Mouse (Mus musculus) E14TG2a.4 (cell line): ENCODE measurements around the gene Casc3.

ENCODE experiments used
- H3K27me3 ChIP-seq: 2 replicates; pipeline ENCODE4 v1.6.1; 2014; ENCODE audit warnings: low read length, control low read depth; ENCODE audit not compliant: insufficient read depth
- H3K36me3 ChIP-seq: 2 replicates; pipeline ENCODE4 v1.6.1; 2014; ENCODE audit warnings: low read length, control low read depth; ENCODE audit not compliant: insufficient read depth
- H3K4me1 ChIP-seq: replicated peaks from 2 replicates; pipeline ENCODE4 v1.6.1; 2014; ENCODE audit warnings: low read depth, low read length, control low read depth
- H3K4me3 ChIP-seq: replicated peaks from 2 replicates; pipeline ENCODE4 v1.5.1; 2014; ENCODE audit warnings: mild to moderate bottlenecking, low read length
- H3K9me3 ChIP-seq: 2 replicates; pipeline ENCODE4 v1.6.1; 2014; ENCODE audit warnings: low read length, control low read depth
- CTCF ChIP-seq: conservative IDR thresholded peaks from 2 replicates; pipeline ENCODE4 v1.5.1; 2014; ENCODE audit warnings: low read length
- NANOG ChIP-seq: IDR thresholded peaks from 2 replicates; pipeline ENCODE4 v1.6.1; 2014; ENCODE audit warnings: borderline replicate concordance, low read length, mixed read lengths
- POU5F1 ChIP-seq: IDR thresholded peaks from 2 replicates; pipeline ENCODE4 v1.6.1; 2014; ENCODE audit warnings: low read length, borderline replicate concordance

Gene Casc3

DNA sequence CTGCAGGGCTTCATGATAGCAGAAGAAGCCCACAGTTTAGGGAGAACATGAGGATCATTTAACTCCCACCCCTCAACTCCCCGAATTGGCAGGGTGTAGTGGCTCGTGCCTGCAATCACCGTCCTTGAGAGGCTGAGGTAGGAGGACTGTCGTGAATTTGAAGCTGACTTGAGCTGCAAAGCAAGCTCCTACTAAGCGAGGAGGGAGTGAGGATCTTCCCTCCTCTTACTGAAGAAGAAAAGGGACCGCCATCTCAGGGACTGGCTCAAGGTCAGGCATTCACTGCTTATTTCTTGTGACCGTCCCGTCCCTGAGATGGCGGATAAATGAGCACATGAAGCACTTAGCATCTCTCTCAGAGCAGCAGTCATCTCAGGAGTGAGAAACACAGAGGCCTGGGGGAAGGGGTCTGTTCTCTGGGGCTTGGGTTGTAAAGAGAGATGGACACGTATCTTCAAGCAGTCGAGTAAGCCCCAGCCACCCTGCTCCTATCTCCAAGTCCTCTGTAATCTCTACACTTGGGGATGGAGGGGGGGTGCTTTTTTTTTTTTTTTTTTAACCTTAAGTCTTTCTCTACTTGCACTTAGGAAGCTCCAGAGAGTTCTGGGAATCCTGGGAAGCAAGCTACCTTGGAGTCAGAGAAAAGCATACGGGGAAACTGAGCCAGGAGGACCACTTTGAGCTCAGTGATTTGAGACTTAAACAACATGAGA, 28.5 kb upstream of the Casc3 start:
- H3K36me3 ChIP-seq, result peaks cover 15% of the 10 kb centered on the region
- TF ChIP-seq NANOG (no peak), POU5F1 (no peak), CTCF (no peak)
- H3K4me3 ChIP-seq, result peak overlapping the region; percentile 79
- peaks cover 77% of the 10 kb centered on the region for H3K4me1 ChIP-seq
- no peaks in the 10 kb centered on the region for H3K9me3 ChIP-seq
- peaks cover 23% of the 10 kb centered on the region for H3K27me3 ChIP-seq

DNA sequence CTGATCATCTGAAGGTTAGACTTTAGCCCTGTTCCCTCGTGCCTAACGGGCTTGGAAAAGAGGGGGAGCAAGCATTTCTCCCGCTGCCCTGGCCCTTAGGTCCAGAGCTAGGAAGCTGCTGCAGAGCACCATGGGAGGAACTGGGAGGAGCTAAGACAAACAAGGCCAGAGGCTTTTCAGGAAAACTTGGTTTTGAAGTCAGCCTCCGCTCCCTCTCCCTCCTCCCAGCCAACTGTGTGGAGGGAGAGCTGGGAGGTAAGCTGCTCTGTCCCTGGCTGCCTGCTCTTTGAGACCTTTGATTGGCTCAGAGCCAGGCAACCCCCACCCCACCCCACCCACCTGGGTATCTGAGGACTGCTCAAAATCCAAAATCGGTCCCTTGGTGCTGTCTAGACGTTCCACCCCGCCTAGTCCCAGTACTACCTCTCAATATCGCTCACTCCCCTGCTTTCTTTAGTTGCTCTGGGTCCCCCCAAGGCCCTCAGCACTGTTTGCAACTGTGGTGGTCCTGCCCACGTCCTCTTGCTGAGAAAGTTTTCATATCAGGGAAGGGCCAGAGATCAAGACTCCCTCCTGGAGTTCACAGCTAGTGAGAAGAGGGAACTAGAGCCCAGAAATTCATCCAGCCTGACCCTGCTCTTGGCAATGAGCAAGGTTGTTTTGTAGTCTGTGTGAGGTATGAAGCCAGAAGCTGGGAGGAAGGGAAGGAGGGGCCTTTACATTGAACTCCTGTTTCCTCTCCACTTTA, 27.7 kb upstream of the Casc3 start:
- Histone ChIP-seq H3K27me3 (peaks cover 28% of the 10 kb centered on the region), H3K36me3 (peaks cover 7% of the 10 kb centered on the region), H3K4me3 (peak overlapping the region; percentile 79), H3K4me1 (peaks cover 83% of the 10 kb centered on the region), H3K9me3 (no peaks in the 10 kb centered on the region)
- TF ChIP-seq CTCF, result no peak
- TF ChIP-seq POU5F1, result no peak
- no peak for TF ChIP-seq NANOG

DNA sequence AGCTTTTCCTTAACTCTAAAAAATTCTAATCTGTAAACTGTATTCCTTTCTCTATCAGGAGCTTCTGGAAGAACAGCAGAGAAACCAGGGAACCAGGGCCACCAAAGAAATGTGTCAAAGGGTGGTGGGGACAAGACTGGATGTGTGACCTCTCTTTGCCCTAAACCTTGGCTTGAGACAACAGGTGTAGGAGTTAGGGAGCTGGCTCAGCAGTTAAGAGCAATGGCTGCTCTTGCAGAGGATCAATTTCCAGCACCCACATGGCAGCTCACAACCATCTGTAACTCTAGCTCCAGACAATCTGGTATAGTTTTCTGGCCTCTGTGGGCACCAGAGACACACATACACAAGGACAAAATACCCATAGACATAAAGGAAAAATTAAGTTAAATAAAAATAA, 26.8 kb upstream of the Casc3 start:
- H3K27me3 ChIP-seq, result peaks cover 24% of the 10 kb centered on the region
- no peak for TF ChIP-seq CTCF
- no peak for TF ChIP-seq POU5F1
- no peak for TF ChIP-seq NANOG
- peaks cover 87% of the 10 kb centered on the region for H3K4me1 ChIP-seq
- 0 out of 2 replicates have a peak, but pooled peaks cover under 1% of the 10 kb centered on the region for H3K36me3 ChIP-seq
- H3K4me3 ChIP-seq, result no peak overlapping the region
- H3K9me3 ChIP-seq, result no peaks in the 10 kb centered on the region

DNA sequence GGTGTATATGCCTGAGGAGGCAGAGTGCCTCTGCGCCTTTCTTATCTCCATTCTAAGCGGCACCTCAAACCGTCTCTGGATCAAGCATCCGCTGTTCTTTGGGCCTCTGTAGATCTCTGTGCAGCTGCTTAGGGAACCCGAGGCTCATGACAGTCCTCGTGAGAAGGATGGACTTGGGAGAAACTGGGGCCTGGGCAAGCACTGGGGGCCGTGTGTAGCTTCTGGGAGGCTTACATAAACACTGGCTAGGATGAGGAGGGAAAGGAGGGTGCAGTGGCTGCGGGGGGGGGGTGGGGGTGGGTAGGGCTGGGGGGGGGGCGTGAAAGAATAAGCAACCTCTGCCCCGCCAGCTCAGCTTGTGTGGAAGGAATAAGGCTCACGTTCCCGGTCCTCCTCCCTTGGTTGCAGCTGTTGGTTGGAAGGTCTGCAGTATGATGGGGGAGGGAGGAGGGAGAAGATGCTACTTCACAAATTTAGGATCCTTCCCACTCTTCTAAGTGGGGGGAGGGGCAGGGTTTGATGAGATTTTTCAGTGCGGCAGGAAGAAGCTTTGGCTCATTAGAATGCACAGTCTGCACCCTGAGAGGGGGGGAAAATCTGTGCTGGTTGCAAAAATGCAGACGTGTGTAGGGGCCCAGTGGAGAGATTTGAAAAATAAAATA, 22.7 kb upstream of the Casc3 start:
- H3K9me3 ChIP-seq, result no peaks in the 10 kb centered on the region

DNA sequence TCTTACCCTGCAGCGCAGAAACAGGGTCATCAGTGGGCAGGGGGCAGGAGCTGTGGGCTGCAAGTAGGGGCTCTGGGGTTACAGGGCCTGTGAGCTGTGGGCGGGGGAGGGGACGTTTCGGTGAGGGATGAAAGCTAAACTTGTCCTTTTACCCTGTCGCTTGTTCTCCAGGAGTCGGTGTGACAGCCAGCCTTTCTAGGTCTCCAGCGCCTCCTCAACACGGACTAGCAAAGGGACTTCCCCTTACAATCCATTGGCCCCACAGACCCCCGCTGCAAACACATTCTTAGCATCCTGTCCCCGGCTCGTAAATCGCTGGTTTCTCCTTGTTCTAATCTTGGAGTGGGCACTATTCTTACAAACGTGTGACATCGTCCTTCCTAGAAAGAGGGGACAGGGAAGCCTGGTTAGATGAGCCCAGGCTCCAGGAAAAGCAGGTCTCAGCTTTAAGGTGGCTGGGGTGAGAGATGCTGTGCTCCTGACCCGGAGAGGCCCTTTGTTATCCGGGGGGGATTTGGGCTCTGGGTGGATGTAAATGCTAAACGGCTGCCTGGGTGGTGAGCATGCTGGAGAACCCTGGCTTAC, 22.0 kb upstream of the Casc3 start:
- no peaks in the 10 kb centered on the region for H3K9me3 ChIP-seq
- peak overlapping the region; percentile 69 for H3K4me3 ChIP-seq
- no peaks in the 10 kb centered on the region for H3K36me3 ChIP-seq
- TF ChIP-seq NANOG, result no peak
- no peak for TF ChIP-seq CTCF
- TF ChIP-seq POU5F1, result no peak
- H3K27me3 ChIP-seq, result peaks cover 24% of the 10 kb centered on the region
- H3K4me1 ChIP-seq, result peaks cover 85% of the 10 kb centered on the region

More for the DNA sequence above, 22.7 kb upstream of the Casc3 start:
- H3K4me1 ChIP-seq, result peaks cover 87% of the 10 kb centered on the region
- TF ChIP-seq POU5F1 (no peak), NANOG (no peak), CTCF (no peak)
- H3K4me3 ChIP-seq, result peak overlapping the region; percentile 69; the same call in 1 of the 2 replicates
- no peaks in the 10 kb centered on the region for H3K36me3 ChIP-seq
- peaks cover 24% of the 10 kb centered on the region for H3K27me3 ChIP-seq

DNA sequence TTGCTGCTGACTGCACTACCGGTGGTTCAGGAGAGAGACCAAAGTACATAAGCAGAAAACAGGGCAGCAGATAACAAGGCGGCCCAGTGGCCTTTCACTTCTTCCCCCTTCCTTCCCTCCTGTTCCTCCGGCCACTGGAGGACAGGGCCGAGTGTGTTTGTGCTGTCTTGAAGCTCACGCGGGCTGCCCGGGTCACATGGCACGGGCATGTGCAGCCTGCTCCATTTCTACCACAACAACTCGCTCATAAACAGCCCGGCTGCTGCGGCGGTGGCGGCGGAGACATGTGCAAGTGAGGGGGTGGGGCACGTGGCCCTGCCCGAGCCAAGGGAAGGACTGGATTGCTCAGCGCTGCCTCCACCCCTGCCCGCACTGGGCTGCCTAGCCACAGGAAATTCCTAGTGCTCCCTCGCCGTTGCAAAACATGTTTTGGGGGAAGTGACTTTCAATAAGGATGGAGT, 21.4 kb upstream of the Casc3 start:
- Histone ChIP-seq H3K4me3 (peak overlapping the region; percentile 69), H3K27me3 (peaks cover 24% of the 10 kb centered on the region), H3K36me3 (no peaks in the 10 kb centered on the region), H3K4me1 (peaks cover 85% of the 10 kb centered on the region), H3K9me3 (no peaks in the 10 kb centered on the region)
- TF ChIP-seq CTCF, result no peak; the same call in 1 of the 2 replicates

DNA sequence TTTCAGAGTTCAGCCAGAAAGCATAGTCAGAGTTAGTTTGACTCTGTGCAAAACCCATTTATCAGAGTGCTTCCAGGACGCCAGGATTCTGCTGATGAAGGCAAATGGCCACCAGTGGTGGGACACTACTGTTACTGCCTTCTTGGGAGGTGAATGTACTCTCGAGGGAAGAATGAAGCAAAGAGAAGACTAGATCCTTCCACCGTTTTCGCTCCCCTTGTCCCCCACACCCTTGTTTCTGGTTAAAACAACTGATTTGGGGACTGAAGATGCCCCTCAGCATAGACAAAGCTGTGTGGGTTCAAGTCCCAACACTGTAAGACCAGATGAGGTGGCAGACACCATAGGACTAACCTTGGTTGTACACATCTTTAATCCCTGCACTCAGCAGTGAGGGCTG, 20.6 kb upstream of the Casc3 start:
- H3K4me1 ChIP-seq, result peaks cover 90% of the 10 kb centered on the region
- no peaks in the 10 kb centered on the region for H3K36me3 ChIP-seq

DNA sequence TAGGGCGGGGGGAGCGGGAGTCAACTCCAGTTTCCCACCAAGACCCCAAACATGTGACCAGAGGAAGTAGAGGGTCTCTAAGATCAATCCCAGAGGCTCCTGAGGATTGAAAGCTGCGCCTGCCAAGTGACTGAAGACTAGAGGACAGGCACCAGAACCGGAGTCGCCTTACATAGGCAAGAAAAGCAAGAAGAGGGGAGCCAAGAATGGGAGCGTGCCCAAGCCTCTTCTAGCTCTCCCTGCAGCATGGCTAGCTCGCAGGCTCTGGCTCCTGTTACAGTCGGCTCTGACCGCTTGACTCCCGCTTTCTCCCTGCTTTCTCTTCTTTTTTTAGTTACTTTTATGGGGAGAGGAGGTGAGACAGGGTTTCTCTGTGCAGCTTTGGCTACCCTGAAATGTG, 19.5 kb upstream of the Casc3 start:
- no peaks in the 10 kb centered on the region for H3K36me3 ChIP-seq
- no peaks in the 10 kb centered on the region for H3K9me3 ChIP-seq
- no peak for TF ChIP-seq NANOG
- no peak for TF ChIP-seq POU5F1
- H3K27me3 ChIP-seq, result peaks cover 24% of the 10 kb centered on the region
- no peak overlapping the region for H3K4me3 ChIP-seq
- peaks cover 90% of the 10 kb centered on the region for H3K4me1 ChIP-seq

More for the DNA sequence above, 20.6 kb upstream of the Casc3 start:
- peaks cover 24% of the 10 kb centered on the region for H3K27me3 ChIP-seq
- H3K4me3 ChIP-seq, result no peak overlapping the region
- no peaks in the 10 kb centered on the region for H3K9me3 ChIP-seq
- TF ChIP-seq NANOG, result no peak
- no peak for TF ChIP-seq CTCF
- no peak for TF ChIP-seq POU5F1
